Mouse (Mus musculus) neural tube, embryonic 15.5 days (tissue): ENCODE results near the gene Trpt1. TPM values are rescaled to one million over a fixed set of nuclear protein-coding genes. Genes with fewer than 3 reads are reported as not detected.

Source experiments
- ATAC-seq: fragments of 200-750 bp; cut with Nextera tagmentation; 2 replicates; pipeline ENCODE4 v1.8.0; 2017; ENCODE audit warnings: mild to moderate bottlenecking, moderate TSS enrichment, moderate library complexity; ENCODE audit not compliant: low FRiP score
- H3K27ac ChIP-seq: fragments of 300-500 bp; sonication (generic); replicated peaks from 2 replicates; pipeline ENCODE4 v1.5.1; 2015; ENCODE audit warnings: mild to moderate bottlenecking, inconsistent platforms
- H3K27me3 ChIP-seq: fragments of 300-500 bp; sonication (generic); replicated peaks from 2 replicates; pipeline ENCODE4 v1.6.1; 2015; ENCODE audit warnings: inconsistent platforms
- H3K36me3 ChIP-seq: fragments of 300-500 bp; sonication (generic); 2 replicates; pipeline ENCODE4 v1.6.1; 2015; ENCODE audit warnings: inconsistent platforms
- H3K4me1 ChIP-seq: fragments of 300-500 bp; sonication (generic); 2 replicates; pipeline ENCODE4 v1.6.1; 2015; ENCODE audit warnings: inconsistent platforms
- H3K4me2 ChIP-seq: fragments of 300-500 bp; sonication (generic); 2 replicates; pipeline ENCODE4 v1.6.1; 2015; ENCODE audit warnings: inconsistent platforms, mild to moderate bottlenecking, moderate library complexity
- H3K4me3 ChIP-seq: fragments of 300-500 bp; sonication (generic); replicated peaks from 2 replicates; pipeline ENCODE4 v1.5.1; 2015; ENCODE audit warnings: mild to moderate bottlenecking, inconsistent platforms
- H3K9ac ChIP-seq: fragments of 300-500 bp; sonication (generic); replicated peaks from 2 replicates; pipeline ENCODE4 v1.6.1; 2015; ENCODE audit warnings: mild to moderate bottlenecking, inconsistent platforms
- H3K9me3 ChIP-seq: fragments of 300-500 bp; sonication (generic); replicated peaks from 2 replicates; pipeline ENCODE4 v1.6.1; 2016; ENCODE audit warnings: inconsistent platforms
- WGBS: fragments of 180-500 bp; shearing (Covaris S2); methylation state at CpG from one replicate; pipeline ENCODE4 v1.1.7; 2015; ENCODE audit warnings: mixed read lengths; 5-methylcytosine and 5-hydroxymethylcytosine counted together
- polyA plus RNA-seq: library from polyadenylated mRNA; unstranded; fragments of >200 nt; fragmentation: Nextera tagmentation; extraction: Ambion mirVana; gene quantifications from 2 replicates; pipeline ENCODE4 v1.2.1, GENCODE M21; 2015

Trpt1 gene
- polyA plus RNA-seq = 16.5 and 22.1 TPM in 2 replicates

DNA sequence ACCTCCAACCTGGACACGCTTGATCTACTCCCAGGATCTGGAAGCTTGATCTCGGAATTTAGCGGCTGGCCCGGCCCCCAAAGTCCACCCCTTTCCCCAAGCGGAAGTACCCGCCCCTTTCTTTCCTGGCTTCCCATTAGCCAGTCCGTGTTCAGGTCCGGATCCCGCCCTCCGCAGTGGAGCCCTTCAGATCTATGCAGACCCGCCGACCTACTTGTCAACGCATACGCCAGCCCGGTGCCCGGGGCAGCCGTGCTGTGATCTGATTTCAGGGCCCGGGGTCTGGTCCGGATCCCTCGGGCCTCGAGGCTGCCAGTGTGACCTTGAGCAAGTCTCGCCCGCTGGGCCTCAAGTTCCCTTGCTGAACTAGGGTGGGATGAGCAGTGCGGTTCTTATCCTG is at the start of gene Trpt1, which contains the start of gene Nudt22:
Trpt1 (plus strand) TSS at position 126 of the 400 bp plus-strand sequence.
Nudt22 (minus strand) TSS at position 112 of the 400 bp plus-strand sequence.
- Histone ChIP-seq H3K4me3 (peak within 1 kb of the TSS; percentile 65), H3K9ac (peak within 1 kb of the TSS; percentile 78), H3K9me3 (no peaks in the 10 kb centered on the region), H3K36me3 (peaks cover 19% of the 10 kb centered on the region), H3K4me1 (peaks cover 54% of the 10 kb centered on the region), H3K4me2 (peak within 1 kb of the TSS; percentile 90), H3K27ac (peak within 1 kb of the TSS; percentile 78), H3K27me3 (no peaks in the 10 kb centered on the region)
- ATAC-seq = peak; percentile 75
- under 1% methylated on average over 24 of the region's 24 CpGs for WGBS

DNA sequence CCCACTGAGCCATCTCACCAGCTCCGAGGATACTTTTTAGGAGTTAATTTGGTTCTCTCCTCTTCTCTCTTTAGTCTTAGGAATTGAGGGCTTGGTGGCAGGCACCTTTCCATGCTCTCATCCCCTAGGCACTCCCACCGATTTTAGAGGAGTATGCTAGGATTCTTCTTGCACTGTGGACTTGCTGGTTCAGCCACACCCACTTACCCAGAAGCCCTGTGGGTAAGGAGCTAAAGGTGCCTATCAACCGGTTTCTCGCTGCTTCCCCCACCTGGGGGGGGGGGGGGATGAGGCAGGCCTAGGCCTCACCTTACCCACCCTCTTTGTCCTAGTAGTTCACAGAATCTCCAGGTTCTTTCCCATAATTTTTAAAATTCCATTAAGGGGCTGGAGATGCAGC is 48.2 kb upstream of the Trpt1 start:
- ATAC-seq = no peak
- Histone ChIP-seq H3K9me3 (no peaks in the 10 kb centered on the region), H3K27ac (no peak overlapping the region), H3K9ac (no peak overlapping the region), H3K27me3 (no peaks in the 10 kb centered on the region), H3K4me1 (peaks cover 38% of the 10 kb centered on the region), H3K4me3 (no peak overlapping the region), H3K4me2 (no peak overlapping the region), H3K36me3 (peaks cover 11% of the 10 kb centered on the region; the same call in 1 of the 2 replicates)
- WGBS = 45% methylated on average over 4 of the region's 4 CpGs

DNA sequence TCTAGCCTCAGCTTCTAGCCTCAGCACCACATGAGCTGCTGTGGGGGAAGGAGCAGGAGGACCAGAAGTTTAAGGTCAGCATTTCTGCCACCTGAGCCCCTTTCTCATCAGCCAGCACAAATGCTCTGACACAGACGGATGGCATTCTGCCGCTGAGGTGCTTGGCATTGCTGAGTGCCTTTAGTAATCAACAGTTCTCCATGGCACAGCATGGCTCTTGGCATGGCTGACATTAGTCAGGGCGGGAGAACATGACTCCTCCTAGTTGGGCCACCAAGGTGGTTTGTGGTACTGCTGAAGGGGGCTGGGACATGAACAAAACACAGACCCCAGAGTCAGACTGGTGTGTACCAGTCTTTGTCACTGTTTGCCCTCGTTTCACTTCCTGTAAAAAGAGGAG is 47.7 kb upstream of the Trpt1 start:
- Histone ChIP-seq H3K4me3 (no peak overlapping the region), H3K36me3 (peaks cover 11% of the 10 kb centered on the region; the same call in 1 of the 2 replicates), H3K9me3 (no peaks in the 10 kb centered on the region), H3K27ac (no peak overlapping the region), H3K27me3 (no peaks in the 10 kb centered on the region), H3K4me2 (no peak overlapping the region), H3K9ac (no peak overlapping the region), H3K4me1 (peaks cover 38% of the 10 kb centered on the region)
- ATAC-seq = no peak
- 74% methylated on average over 4 of the region's 4 CpGs for WGBS

DNA sequence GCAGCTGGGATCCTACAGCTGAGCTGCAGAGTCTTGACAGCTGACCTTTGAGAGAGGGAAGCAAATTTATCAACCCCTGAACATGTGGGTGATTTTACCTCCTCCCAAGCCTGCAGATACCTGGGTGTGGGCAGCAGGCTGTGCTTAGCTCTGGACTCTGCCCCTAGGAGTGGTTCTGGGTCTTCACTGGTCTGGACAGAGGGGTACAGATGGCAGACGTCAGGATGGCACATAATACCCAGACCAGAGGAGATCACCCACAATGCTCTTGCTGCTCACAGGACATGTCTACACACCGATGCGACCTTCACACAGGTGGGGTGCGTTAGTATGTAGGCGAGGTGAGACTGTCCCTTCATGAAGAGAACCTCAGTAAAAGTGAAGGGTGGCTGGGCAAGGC is 46.4 kb upstream of the Trpt1 start:
- H3K27ac ChIP-seq = no peak overlapping the region
- peaks cover 33% of the 10 kb centered on the region for H3K4me1 ChIP-seq
- H3K36me3 ChIP-seq = peaks cover 11% of the 10 kb centered on the region; the same call in 1 of the 2 replicates
- H3K27me3 ChIP-seq = no peaks in the 10 kb centered on the region
- H3K4me3 ChIP-seq = no peak overlapping the region
- H3K9ac ChIP-seq = no peak overlapping the region
- WGBS = 88% methylated on average over 5 of the region's 5 CpGs
- peak overlapping the region; percentile 99 for H3K4me2 ChIP-seq
- no peaks in the 10 kb centered on the region for H3K9me3 ChIP-seq
- ATAC-seq = no peak

DNA sequence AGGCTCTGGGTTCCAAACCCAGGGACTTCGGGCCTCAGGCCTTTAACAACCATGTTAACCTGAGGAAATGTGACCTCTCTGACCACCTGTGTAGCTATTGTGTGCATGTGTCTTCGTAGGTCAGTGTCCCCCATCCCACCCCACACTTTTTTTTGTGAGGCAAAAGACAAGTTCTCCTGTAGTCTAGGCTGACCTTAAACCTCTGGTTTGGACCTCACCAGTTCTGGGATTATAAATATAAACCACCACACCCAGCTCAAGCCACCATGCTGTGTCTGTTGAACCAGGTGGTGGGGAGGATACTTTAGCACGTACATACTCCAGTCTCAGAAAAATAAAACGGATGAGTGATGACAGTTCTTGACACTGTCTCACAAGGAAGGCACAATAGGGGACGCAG is 46.0 kb upstream of the Trpt1 start:
- ATAC-seq = 0 out of 2 replicates have a peak, but pooled peaks have one; percentile 0
- H3K4me1 ChIP-seq = peaks cover 33% of the 10 kb centered on the region
- H3K4me3 ChIP-seq = peak overlapping the region; percentile 56
- 53% methylated on average over 5 of the region's 5 CpGs for WGBS
- peaks cover 14% of the 10 kb centered on the region; the same call in 1 of the 2 replicates for H3K36me3 ChIP-seq
- peak overlapping the region; percentile 90 for H3K27ac ChIP-seq
- H3K27me3 ChIP-seq = no peaks in the 10 kb centered on the region
- H3K9me3 ChIP-seq = no peaks in the 10 kb centered on the region
- H3K9ac ChIP-seq = peak overlapping the region; percentile 58
- H3K4me2 ChIP-seq = peak overlapping the region; percentile 99

DNA sequence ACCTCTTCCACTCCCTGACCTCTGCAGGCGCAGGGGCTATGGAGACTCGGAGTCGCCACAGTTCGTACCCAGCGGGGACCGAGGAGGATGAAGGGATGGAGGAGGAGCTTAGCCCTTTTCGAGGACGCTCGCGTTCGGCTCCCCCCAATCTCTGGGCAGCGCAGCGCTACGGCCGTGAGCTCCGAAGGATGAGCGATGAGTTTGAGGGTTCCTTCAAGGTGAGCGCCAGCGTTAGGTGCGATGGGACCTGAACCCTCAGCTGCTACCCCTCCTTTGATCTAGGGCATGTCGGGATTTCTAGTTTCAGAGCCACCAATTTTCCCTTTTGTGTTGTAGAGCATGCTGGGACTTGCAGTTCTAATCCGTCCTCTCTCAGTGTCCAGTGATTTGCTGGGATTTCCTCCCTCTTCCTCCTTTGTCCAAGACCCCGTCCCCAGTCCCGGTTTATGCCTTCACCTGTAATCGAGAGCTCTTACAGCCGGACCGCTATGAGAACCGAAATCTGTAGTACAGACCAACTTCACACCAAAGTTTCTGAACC is 45.2 kb upstream of the Trpt1 start:
- peaks cover 33% of the 10 kb centered on the region for H3K4me1 ChIP-seq
- peak overlapping the region; percentile 90 for H3K27ac ChIP-seq
- no peaks in the 10 kb centered on the region for H3K9me3 ChIP-seq
- H3K36me3 ChIP-seq = peaks cover 18% of the 10 kb centered on the region; the same call in 1 of the 2 replicates
- peak overlapping the region; percentile 99 for H3K4me2 ChIP-seq
- ATAC-seq = peak; percentile 70
- no peaks in the 10 kb centered on the region for H3K27me3 ChIP-seq
- H3K9ac ChIP-seq = peak overlapping the region; percentile 58
- peak overlapping the region; percentile 56 for H3K4me3 ChIP-seq
- under 1% methylated on average over 28 of the region's 28 CpGs for WGBS

DNA sequence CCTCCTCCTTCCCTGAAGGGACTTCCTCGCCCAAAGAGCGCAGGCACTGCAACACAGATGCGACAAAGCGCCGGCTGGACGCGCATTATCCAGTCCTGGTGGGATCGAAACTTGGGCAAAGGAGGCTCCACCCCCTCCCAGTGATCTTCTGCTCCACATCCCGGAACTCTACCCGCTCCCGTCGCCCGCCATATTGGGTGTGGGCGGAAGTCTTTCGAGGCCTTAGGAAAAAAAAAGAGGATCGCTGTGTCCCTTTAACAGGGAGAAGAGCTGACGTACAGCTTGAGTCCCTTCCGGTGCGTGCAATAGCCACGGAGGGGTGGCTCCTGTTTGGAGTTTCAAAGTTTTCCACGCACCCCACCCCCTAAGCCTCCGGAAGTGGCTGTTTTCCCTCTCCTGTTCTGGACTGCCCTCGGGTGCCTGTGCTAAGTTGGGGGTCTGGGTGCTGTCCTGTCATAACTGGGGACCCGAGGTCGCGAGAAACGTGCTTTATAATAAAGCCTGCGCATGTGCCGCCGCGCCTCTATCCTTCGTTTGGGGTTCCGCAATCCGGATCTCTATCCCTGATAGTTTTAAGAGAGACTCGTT is 44.5 kb upstream of the Trpt1 start:
- Histone ChIP-seq H3K9me3 (no peaks in the 10 kb centered on the region), H3K27me3 (no peaks in the 10 kb centered on the region), H3K4me3 (peak overlapping the region; percentile 56), H3K9ac (peak overlapping the region; percentile 58), H3K27ac (peak overlapping the region; percentile 90), H3K4me2 (peak overlapping the region; percentile 99), H3K36me3 (peaks cover 15% of the 10 kb centered on the region; the same call in 1 of the 2 replicates), H3K4me1 (peaks cover 33% of the 10 kb centered on the region)
- WGBS = under 1% methylated on average over 35 of the region's 35 CpGs
- ATAC-seq = peak; percentile 88

DNA sequence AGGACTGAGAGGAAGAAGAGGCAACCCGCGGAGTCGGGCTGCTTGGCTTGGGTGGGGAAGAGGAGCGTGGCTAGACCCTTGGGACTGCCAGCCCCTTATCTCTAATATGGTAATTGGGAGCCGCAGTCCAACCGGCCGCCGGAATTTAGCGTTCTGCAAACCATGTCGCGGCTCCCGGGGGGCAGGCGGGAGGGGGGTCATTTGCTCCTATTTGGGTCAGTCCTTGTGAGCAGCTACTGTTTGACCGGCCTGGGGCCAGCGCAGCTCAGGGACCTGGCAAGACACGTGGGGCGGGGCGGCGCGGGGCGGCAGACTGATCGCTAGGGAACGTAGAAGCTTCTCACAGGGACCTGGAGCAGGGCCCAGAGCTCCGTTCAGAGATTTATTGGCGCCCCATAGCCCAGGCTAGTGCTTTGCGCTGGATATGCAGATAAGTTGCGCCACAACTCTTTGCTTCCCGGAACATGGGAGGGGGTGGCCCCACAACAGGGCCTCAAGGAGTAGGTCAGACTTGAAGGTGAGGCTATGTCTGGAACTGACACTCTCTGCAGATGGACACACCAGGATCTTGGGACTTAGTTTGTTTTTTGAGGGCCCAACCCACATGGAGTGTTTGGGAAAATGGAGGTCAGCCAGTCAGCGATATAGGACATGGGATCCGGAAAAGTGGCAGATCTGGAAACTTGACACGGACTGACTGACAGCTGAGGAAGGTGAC is 43.8 kb upstream of the Trpt1 start:
- Histone ChIP-seq H3K4me2 (peak overlapping the region; percentile 99), H3K36me3 (peaks cover 11% of the 10 kb centered on the region; the same call in 1 of the 2 replicates), H3K9ac (peak overlapping the region; percentile 58), H3K4me1 (peaks cover 33% of the 10 kb centered on the region), H3K27ac (peak overlapping the region; percentile 90), H3K27me3 (no peaks in the 10 kb centered on the region), H3K9me3 (no peaks in the 10 kb centered on the region), H3K4me3 (peak overlapping the region; percentile 56)
- 4% methylated on average over 31 of the region's 31 CpGs for WGBS
- peak; percentile 33 for ATAC-seq

DNA sequence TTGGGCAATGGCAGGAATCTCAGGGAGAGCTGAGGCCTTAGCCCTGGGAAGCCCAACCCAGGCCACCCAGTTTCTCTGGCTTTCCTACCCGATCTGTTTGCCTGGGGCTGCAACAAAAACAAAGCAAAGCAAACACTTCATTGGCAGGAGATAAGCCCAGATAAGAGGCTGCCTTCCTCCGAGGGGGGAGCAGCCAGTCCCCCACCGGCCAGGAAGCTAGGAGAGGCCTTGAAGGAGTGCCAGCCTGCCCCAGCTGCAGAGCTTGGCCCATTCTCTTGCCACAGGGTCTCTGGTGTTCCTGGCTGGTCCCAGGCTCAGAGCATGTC is 43.3 kb upstream of the Trpt1 start:
- no peaks in the 10 kb centered on the region for H3K27me3 ChIP-seq
- no peak for ATAC-seq
- peaks cover 33% of the 10 kb centered on the region for H3K4me1 ChIP-seq
- peak overlapping the region; percentile 58 for H3K9ac ChIP-seq
- peaks cover 11% of the 10 kb centered on the region; the same call in 1 of the 2 replicates for H3K36me3 ChIP-seq
- peak overlapping the region; percentile 99 for H3K4me2 ChIP-seq
- WGBS = 42% methylated on average over 3 of the region's 3 CpGs
- peak overlapping the region; percentile 90 for H3K27ac ChIP-seq
- no peaks in the 10 kb centered on the region for H3K9me3 ChIP-seq
- H3K4me3 ChIP-seq = peak overlapping the region; percentile 56

DNA sequence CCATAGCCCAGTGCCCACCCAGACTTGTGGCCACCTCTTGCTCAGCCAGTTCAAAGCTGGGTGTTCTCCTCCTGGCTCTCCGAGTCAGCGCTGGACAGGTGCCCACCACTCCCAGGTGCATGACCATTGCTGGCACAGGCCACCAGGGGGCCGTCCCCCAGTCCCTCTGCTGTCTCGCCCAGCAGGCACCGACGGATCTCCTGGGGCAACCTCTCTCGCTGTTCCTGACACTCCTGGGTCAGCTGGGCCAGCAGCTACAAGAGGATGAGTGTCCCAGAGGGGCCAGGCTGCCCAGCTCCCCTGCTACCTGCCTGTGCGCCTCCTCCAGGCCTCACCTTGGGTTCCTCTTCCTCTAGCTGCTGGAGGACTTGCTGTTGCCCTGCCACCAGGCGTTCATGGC is 41.9 kb upstream of the Trpt1 start:
- 58% methylated on average over 9 of the region's 9 CpGs for WGBS
- H3K27me3 ChIP-seq = no peaks in the 10 kb centered on the region
- H3K4me3 ChIP-seq = no peak overlapping the region
- ATAC-seq = no peak
- H3K27ac ChIP-seq = no peak overlapping the region
- H3K9me3 ChIP-seq = no peaks in the 10 kb centered on the region
- no peak overlapping the region for H3K9ac ChIP-seq
- peaks cover 13% of the 10 kb centered on the region; the same call in 1 of the 2 replicates for H3K36me3 ChIP-seq
- peaks cover 32% of the 10 kb centered on the region for H3K4me1 ChIP-seq
- no peak overlapping the region for H3K4me2 ChIP-seq

DNA sequence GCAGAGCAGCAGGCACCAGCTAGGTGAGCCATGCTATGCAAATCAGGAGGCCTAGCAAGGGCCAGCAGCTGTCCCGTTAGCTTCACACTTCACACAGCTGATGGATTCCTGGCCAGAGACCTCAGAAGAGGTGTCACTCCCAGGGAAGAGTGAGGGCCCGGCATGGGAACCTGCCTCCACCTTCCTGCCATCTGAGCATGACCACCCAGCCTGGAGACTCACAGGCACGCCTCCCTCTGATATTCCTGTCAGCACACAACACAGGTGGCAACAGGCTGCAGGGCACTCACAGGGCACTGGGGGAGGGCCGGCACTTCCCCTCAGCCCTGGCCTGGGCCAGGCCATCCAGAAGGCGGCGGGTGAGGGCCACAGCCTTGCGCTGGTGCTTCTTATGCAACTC is 40.5 kb upstream of the Trpt1 start:
- Histone ChIP-seq H3K9me3 (no peaks in the 10 kb centered on the region), H3K9ac (no peak overlapping the region), H3K36me3 (peaks cover 16% of the 10 kb centered on the region; the same call in 1 of the 2 replicates), H3K4me1 (peaks cover 18% of the 10 kb centered on the region), H3K27me3 (no peaks in the 10 kb centered on the region), H3K27ac (no peak overlapping the region), H3K4me2 (no peak overlapping the region), H3K4me3 (no peak overlapping the region)
- 91% methylated on average over 7 of the region's 7 CpGs for WGBS
- no peak for ATAC-seq
